Mouse (Mus musculus) megakaryocyte progenitor cell, adult 5-6 weeks (primary cell): ENCODE data around the gene Kcnk13. TPM values are rescaled to one million over a fixed set of nuclear protein-coding genes. Genes with fewer than 3 reads are reported as not detected.

ENCODE experiments used
- ATAC-seq: replicated peaks from 2 replicates; pipeline ENCODE4 v1.8.0; 2016; ENCODE audit warnings: mild to moderate bottlenecking, moderate TSS enrichment, inconsistent platforms; ENCODE audit not compliant: poor library complexity
- total RNA-seq, 2 experiments: library from RNA; stranded (forward) in 1 of 2; stranded (reverse) in 1 of 2; fragments of 157-497, 149-512 nt in 1 of 2; fragments of 200-1000 nt in 1 of 2; gene quantifications; 2 replicates each; pipeline versions ENCODE4 v1.2.3 to v1.2.4; 2015 to 2017

The Kcnk13 gene
- total RNA-seq, 2 experiments from 2014 or later, result 0.46 to 0.49 TPM

- ATAC-seq, result peak; percentile 68
These were observed 48.5 kb downstream of the Kcnk13 start for GRCm38 (mm10) chr12:100012839-100013238.

DNA sequence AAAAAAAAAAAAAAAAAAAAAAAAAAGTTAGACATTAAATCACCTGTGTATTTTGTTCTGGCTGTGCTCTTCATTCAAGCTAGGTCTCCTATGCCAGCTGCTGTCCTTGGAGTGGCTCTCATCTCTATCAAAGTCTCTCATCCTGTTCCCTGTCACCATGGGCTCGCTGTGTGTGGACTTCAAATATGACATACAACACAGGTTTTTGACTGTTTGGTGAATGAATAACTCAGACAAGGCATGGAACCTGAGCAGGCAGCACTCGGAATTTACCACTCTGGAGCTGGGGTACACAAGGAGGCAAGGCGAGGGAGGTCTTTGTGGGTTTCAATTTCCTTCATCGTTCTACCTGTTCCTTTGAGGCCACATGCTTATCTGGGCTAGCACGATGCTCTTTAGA, 50.8 kb downstream of the Kcnk13 start:
- no peak for ATAC-seq

GRCm38 (mm10) chr12:100017709-100018108, 53.4 kb downstream of the Kcnk13 start:
- ATAC-seq, result no peak

DNA sequence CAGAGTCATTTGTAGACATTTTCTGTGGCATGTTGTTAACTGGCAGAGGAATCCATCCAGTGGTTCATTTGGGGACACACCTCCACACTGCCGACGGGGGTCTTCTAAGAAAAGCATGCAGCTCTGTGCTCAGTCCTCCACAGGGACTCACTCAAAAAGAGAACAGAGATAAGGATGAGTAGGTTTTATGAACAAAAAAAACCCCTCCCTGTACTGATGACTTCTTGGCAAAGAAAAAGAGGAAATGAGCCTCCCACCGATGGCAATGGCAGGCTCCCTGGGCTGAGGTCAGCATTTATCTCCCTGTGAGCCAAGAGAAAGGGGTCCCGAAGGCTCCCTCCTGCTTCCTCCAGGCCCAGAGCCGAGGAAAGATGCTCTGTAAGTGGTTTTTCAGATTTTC, 58.2 kb downstream of the Kcnk13 start:
- ATAC-seq, result peak; percentile 72

GRCm38 (mm10) chr12:100023821-100024365, 59.6 kb downstream of the Kcnk13 start:
- no peak for ATAC-seq

- no peak for ATAC-seq
These were observed 61.4 kb downstream of the Kcnk13 start for GRCm38 (mm10) chr12:100025675-100026074.

DNA sequence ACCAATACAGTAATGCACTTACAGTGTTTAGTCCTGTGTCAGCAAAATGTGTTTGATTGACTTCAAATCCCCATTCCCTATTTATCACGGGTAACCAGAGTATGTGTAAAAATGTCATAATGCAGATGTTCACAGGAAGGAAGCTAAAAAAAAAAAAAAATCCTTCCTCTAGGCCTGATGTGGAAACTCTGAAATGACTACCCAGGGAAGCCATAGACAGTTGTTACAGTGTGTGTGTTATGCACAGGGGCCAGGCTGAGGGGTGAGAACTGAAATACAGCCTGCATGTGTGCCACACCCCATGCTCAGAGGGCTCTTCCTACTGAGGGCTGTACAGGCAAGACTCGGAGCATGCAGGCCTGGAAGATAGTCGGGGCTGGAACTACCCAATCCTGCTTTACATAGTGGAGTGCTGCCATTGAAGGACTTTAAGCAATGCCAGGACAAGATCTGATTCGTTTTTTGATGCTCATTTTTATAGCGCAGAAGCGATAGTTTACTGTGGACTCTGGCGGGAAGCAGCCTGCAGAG, 62.5 kb downstream of the Kcnk13 start:
- peak; percentile 68 for ATAC-seq

DNA sequence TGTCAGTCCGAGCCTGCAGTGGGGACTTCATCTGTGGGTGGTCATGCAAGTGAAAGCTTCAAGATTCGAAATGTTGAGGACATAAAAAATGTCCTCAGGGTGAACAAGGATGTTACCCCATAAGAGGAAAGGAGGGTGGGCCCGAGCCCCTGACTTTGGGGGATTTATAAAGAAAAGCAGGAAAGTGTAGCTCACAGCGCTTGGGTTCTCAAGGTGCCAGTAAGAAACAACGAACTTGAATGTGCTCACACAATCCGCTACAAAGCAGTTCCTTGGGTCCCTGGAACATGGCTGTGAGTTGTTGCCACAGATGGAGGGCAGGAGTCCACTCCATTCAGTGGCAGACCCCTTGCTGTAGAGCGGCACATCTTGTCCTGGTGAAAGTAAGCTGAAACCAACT, 63.0 kb downstream of the Kcnk13 start:
- no peak for ATAC-seq

DNA sequence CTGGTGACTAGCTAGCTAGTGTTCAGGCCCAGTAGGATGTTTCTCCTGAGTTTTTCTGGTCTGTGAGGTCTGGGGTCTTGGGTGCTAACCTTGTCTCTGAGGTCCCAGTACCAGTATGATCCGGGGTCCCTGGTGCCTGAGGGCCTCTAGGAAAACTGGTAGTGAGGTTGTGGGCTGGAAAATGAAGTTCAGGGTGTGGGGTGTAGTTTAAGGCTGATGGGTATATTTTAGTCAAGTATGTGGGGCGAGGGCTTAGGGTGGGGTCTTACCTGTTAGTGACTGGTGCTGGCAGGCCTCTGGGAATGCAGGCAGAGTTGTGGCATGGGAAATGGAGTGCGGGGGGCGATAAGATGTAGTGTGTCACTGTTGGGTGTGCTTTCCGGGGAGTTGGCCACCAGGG, 67.4 kb downstream of the Kcnk13 start:
- no peak for ATAC-seq

- no peak for ATAC-seq
These were observed 68.2 kb downstream of the Kcnk13 start for GRCm38 (mm10) chr12:100032521-100032920.

GRCm38 (mm10) chr12:100038741-100039262, 74.5 kb downstream of the Kcnk13 start:
- ATAC-seq, result no peak

DNA sequence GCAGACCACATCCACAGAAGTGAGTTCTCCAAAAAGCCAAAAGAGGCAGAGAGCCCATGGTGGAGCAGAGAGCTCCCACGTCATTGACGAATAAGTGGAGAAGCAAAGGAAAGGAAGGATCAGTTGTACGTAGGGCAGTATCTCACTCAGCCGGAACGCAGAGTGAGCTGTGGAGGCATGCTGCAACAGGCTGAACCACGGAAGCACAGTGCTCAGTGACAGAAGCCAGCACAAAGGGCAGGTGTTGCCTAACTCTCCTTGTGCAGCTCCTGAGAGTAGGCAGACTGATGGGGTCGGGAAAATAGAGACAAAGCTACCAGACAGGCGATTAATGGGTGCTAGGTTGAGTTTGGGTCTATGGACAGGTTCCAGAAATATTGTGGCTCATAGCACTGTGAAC, 77.8 kb downstream of the Kcnk13 start:
- ATAC-seq, result no peak; the same call in 1 of the 2 replicates

- no peak for ATAC-seq
These were observed 80.4 kb downstream of the Kcnk13 start for GRCm38 (mm10) chr12:100044704-100045103.

GRCm38 (mm10) chr12:100050552-100050951, 86.3 kb downstream of the Kcnk13 start:
- no peak for ATAC-seq

- peak; percentile 52 for ATAC-seq
These were observed 89.3 kb downstream of the Kcnk13 start for GRCm38 (mm10) chr12:100053617-100054016.

DNA sequence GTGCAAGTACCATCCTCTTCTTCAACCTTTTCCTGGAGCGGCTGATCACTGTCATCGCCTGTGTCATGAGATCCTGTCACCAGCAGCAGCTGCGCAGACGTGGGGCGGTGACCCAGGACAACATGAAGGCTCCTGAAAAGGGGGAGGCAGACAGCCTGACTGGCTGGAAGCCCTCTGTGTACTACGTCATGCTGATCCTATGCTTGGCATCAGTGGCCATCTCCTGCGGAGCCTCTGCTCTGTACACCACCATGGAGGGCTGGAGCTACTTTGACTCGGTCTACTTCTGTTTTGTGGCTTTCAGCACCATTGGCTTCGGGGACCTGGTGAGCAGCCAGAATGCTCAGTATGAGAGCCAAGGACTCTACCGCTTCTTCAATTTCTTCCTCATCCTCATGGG, 96.8 kb downstream of the Kcnk13 start:
- ATAC-seq, result no peak

DNA sequence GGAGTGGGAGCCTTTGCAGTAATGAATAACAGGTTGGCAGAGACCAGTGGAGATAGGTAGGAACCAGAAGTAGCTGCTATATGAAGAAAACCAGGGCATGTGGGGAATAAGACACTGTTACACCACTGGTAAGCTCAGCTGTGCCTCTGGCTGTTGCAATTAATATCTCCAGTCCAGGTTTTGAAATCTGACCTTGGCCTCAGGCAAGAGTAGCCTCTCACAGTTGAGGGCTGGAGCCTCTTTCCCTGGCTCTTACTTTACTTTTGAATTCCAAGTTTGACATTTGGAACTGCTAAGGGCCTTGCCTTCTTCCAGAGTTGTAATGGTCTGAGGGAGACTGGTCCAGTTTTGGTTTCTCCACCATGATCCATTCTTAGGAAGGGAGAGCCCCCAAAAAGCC, 97.5 kb downstream of the Kcnk13 start:
- 0 out of 2 replicates have a peak, but pooled peaks have one; percentile 20 for ATAC-seq

- no peak for ATAC-seq
These were observed 98.3 kb downstream of the Kcnk13 start for GRCm38 (mm10) chr12:100062584-100062983.

GRCm38 (mm10) chr12:100065109-100065508, 100.8 kb downstream of the Kcnk13 start:
- no peak for ATAC-seq

- ATAC-seq, result peak; percentile 95
These were observed 103.2 kb downstream of the Kcnk13 start for GRCm38 (mm10) chr12:100067477-100067876.

- ATAC-seq, result no peak
These were observed 108.9 kb downstream of the Kcnk13 start for GRCm38 (mm10) chr12:100073201-100073672.

GRCm38 (mm10) chr12:100075715-100076114, 111.4 kb downstream of the Kcnk13 start:
- no peak for ATAC-seq
